Mouse (Mus musculus) small intestine, adult 2 months (tissue): ENCODE results near the gene Scamp4.
A peak's percentile ranks its signal among the peaks of the same experiment; 100 is the strongest.

Experiments used
- CTCF ChIP-seq: fragments of 200-500 bp; IDR thresholded peaks from 2 replicates; pipeline ENCODE4 v1.5.1; 2012; ENCODE audit warnings: low read depth, mild to moderate bottlenecking, control low read depth, inconsistent platforms, low read length, moderate library complexity, mixed read lengths; ENCODE audit not compliant: insufficient replicate concordance, insufficient read length; ENCODE audit errors: extremely low read depth
- POLR2A ChIP-seq: fragments of 200-500 bp; IDR thresholded peaks from 2 replicates; pipeline ENCODE4 v1.6.1; 2012; ENCODE audit warnings: low read depth, mild to moderate bottlenecking, control low read depth, inconsistent platforms, low read length, moderate library complexity

DNA sequence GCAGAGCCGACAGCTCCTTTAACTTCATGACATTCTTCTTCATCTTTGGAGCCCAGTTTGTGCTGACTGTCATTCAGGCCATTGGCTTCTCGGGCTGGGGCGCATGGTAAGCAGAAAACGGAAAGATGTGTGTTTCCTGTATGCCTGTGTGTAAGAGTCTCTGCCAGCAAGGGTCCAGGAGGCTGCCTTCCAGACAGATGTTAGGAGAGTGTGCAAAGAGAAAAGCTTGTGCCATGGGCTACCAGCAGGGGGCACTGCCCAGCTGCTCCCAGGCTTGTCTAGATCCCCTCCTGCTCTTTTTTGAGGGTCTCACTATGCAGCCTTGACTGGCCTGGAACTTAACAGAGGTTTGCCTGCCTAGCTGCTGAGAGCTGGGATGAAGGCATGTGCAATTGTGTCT lies 8.4 kb downstream of the Scamp4 start:
- no peak for TF ChIP-seq POLR2A
- TF ChIP-seq CTCF, result peak; percentile 88; the same call in 1 of the 2 replicates
